Mouse (Mus musculus): Measurements from ENCODE around the gene Hsd17b2. TPM values are rescaled to one million over a fixed set of nuclear protein-coding genes. Genes with fewer than 3 reads are reported as not detected.

The Hsd17b2 gene
- polyA plus RNA-seq, 1 experiment from 2014 or later, result not detected

- ATAC-seq (ENCODE audit: low FRiP score), result no peak
- H3K36me3 ChIP-seq (ENCODE audit: control insufficient read depth, insufficient read depth, low read length), result no peaks in the 10 kb centered on the region
- WGBS, result 44% methylated on average over 5 of the region's 5 CpGs
- H3K4me2 ChIP-seq (replicated peaks; ENCODE audit: low read depth, low read length), result no peak overlapping the region
- no peaks in the 10 kb centered on the region for H3K27me3 ChIP-seq (ENCODE audit: control insufficient read depth, insufficient read depth, low read length)
- H3K4me1 ChIP-seq (replicated peaks; ENCODE audit: control insufficient read depth, insufficient read depth, low read length), result no peaks in the 10 kb centered on the region
- no peak overlapping the region for H3K4me3 ChIP-seq (ENCODE audit: low read depth, low read length)
- no peak overlapping the region for H3K9ac ChIP-seq (ENCODE audit: low read depth, low read length)
- peak; percentile 31 for DNase-seq (ENCODE audit: low spot score)
- no peaks in the 10 kb centered on the region for H3K9me3 ChIP-seq (ENCODE audit: control insufficient read depth, low read length)
- H3K27ac ChIP-seq (ENCODE audit: low read depth, low read length), result no peak overlapping the region
Measured at GRCm38 (mm10) chr8:117697248-117697647, 4.5 kb upstream of the Hsd17b2 start.

DNA sequence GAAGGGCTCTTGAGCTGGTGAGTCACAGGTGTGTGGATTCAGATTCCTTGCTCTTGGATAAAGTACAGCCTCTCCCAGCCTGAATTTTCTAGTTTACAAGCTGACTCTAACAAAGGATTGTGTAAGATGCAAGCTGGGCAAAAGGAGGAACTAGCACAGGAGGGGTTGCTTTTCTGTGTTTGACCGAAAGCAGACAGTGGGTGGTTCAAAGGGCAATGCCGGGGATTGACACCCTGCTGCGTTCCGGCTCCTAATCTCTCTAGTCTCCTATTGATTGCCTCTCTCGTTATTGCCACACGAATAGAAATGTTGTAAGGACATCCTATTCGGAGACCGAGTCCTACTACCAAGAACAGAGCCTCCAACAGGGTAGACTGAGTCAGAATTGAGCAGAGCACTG, 1.0 kb upstream of the Hsd17b2 start:
- Histone ChIP-seq H3K36me3 (ENCODE audit: control insufficient read depth, insufficient read depth, low read length) (no peaks in the 10 kb centered on the region), H3K4me2 (replicated peaks; ENCODE audit: low read depth, low read length) (no peak overlapping the region), H3K27me3 (ENCODE audit: control insufficient read depth, insufficient read depth, low read length) (no peaks in the 10 kb centered on the region), H3K27ac (ENCODE audit: low read depth, low read length) (no peak overlapping the region), H3K9ac (ENCODE audit: low read depth, low read length) (no peak overlapping the region), H3K9me3 (ENCODE audit: control insufficient read depth, low read length) (no peaks in the 10 kb centered on the region), H3K4me3 (ENCODE audit: low read depth, low read length) (no peak overlapping the region), H3K4me1 (replicated peaks; ENCODE audit: control insufficient read depth, insufficient read depth, low read length) (no peaks in the 10 kb centered on the region)
- DNase-seq (ENCODE audit: low spot score) (no peak), ATAC-seq (ENCODE audit: low FRiP score) (no peak)
- 65% methylated on average over 8 of the region's 8 CpGs for WGBS

DNA sequence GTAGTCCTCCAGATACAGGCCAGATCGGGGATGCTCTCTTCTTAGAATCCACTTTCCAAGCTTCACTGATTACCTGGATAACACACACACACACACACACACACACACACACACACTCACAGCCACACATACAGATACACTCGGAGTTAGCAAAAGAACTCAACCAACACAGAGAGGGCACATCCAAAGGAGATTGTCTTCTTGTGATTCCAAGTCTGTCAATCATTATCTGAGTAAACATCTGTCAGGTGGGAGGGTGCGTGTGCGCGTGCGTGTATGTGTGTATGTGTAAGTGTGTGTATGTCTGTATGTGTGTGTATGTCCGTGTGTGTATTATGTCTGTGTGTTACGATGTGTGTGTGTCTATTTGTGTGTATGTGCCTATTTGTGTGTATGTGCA, 458 bp upstream of the Hsd17b2 start:
- 92% methylated on average over 8 of the region's 8 CpGs for WGBS

DNA sequence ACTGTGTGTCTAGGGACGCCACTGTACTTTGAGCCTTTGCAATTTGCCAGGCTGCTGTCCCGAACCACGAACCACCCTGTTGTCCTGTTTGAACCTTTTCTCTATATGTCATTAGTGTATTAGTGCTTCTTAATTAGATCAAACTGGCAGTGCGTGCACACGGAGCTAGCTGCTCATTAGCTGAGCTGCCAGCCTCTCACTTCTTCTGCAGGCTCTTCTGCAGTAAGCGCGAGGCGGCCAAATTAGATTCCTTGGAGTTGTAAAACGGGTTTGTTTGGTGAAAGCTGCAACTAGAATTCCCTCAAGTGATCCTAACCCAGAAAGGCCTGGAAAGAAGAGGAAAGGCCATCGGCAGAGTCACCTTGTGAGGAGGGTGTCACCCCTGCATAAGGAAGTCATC, 997 bp downstream of the Hsd17b2 start:
- no peak overlapping the region for H3K4me3 ChIP-seq (ENCODE audit: low read depth, low read length)
- H3K9ac ChIP-seq (ENCODE audit: low read depth, low read length), result no peak overlapping the region
- ATAC-seq (ENCODE audit: low FRiP score), result no peak
- no peaks in the 10 kb centered on the region for H3K9me3 ChIP-seq (ENCODE audit: control insufficient read depth, low read length)
- H3K4me1 ChIP-seq (replicated peaks; ENCODE audit: control insufficient read depth, insufficient read depth, low read length), result no peaks in the 10 kb centered on the region
- no peak for DNase-seq (ENCODE audit: low spot score)
- H3K36me3 ChIP-seq (ENCODE audit: control insufficient read depth, insufficient read depth, low read length), result no peaks in the 10 kb centered on the region
- no peaks in the 10 kb centered on the region for H3K27me3 ChIP-seq (ENCODE audit: control insufficient read depth, insufficient read depth, low read length)
- H3K4me2 ChIP-seq (replicated peaks; ENCODE audit: low read depth, low read length), result no peak overlapping the region
- 77% methylated on average over 10 of the region's 10 CpGs for WGBS
- no peak overlapping the region for H3K27ac ChIP-seq (ENCODE audit: low read depth, low read length)

More for the DNA sequence above, 458 bp upstream of the Hsd17b2 start:
- Histone ChIP-seq H3K9me3 (ENCODE audit: control insufficient read depth, low read length) (no peaks in the 10 kb centered on the region), H3K27ac (ENCODE audit: low read depth, low read length) (no peak overlapping the region), H3K4me1 (replicated peaks; ENCODE audit: control insufficient read depth, insufficient read depth, low read length) (no peaks in the 10 kb centered on the region), H3K36me3 (ENCODE audit: control insufficient read depth, insufficient read depth, low read length) (no peaks in the 10 kb centered on the region), H3K4me3 (ENCODE audit: low read depth, low read length) (no peak overlapping the region), H3K9ac (ENCODE audit: low read depth, low read length) (no peak overlapping the region), H3K27me3 (ENCODE audit: control insufficient read depth, insufficient read depth, low read length) (no peaks in the 10 kb centered on the region), H3K4me2 (replicated peaks; ENCODE audit: low read depth, low read length) (no peak overlapping the region)
- no peak for ATAC-seq (ENCODE audit: low FRiP score)
- no peak for DNase-seq (ENCODE audit: low spot score)

GRCm38 (mm10) chr8:117706141-117706540, 4.4 kb downstream of the Hsd17b2 start:
- H3K27ac ChIP-seq (ENCODE audit: low read depth, low read length), result no peak overlapping the region
- H3K9me3 ChIP-seq (ENCODE audit: control insufficient read depth, low read length), result no peaks in the 10 kb centered on the region
- WGBS, result 88% methylated on average over 4 of the region's 4 CpGs
- no peak overlapping the region for H3K4me2 ChIP-seq (replicated peaks; ENCODE audit: low read depth, low read length)
- no peaks in the 10 kb centered on the region for H3K36me3 ChIP-seq (ENCODE audit: control insufficient read depth, insufficient read depth, low read length)
- no peaks in the 10 kb centered on the region for H3K27me3 ChIP-seq (ENCODE audit: control insufficient read depth, insufficient read depth, low read length)
- ATAC-seq (ENCODE audit: low FRiP score) (no peak), DNase-seq (ENCODE audit: low spot score) (no peak)
- H3K4me1 ChIP-seq (replicated peaks; ENCODE audit: control insufficient read depth, insufficient read depth, low read length), result no peaks in the 10 kb centered on the region
- H3K4me3 ChIP-seq (ENCODE audit: low read depth, low read length), result no peak overlapping the region
- H3K9ac ChIP-seq (ENCODE audit: low read depth, low read length), result no peak overlapping the region

DNA sequence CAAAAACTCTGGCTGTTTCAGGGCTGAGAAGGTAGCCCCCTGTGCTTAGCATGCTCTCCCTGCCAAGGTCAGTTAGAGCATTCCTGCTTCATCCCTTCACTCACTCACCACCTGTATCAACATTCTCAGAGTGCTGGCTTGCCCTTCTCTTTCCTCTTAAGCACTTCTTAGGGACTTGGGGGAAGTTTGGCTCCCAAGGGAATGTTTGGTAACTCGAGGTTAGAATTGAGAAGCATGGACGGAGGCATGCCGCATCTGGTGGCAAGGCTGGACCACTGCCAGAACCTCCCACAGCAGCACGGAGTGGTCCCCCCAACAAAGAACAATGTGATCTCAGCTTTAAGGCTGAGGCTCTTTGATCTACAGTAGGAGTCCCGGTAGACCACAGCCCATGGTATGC, 10.5 kb downstream of the Hsd17b2 start:
- H3K4me1 ChIP-seq (replicated peaks; ENCODE audit: control insufficient read depth, insufficient read depth, low read length), result no peaks in the 10 kb centered on the region
- ATAC-seq (ENCODE audit: low FRiP score), result no peak
- H3K9me3 ChIP-seq (ENCODE audit: control insufficient read depth, low read length), result no peaks in the 10 kb centered on the region
- no peak overlapping the region for H3K4me3 ChIP-seq (ENCODE audit: low read depth, low read length)
- H3K27me3 ChIP-seq (ENCODE audit: control insufficient read depth, insufficient read depth, low read length), result no peaks in the 10 kb centered on the region
- H3K27ac ChIP-seq (ENCODE audit: low read depth, low read length), result no peak overlapping the region
- DNase-seq (ENCODE audit: low spot score), result peak; percentile 12
- 53% methylated on average over 5 of the region's 5 CpGs for WGBS
- no peak overlapping the region for H3K4me2 ChIP-seq (replicated peaks; ENCODE audit: low read depth, low read length)
- no peak overlapping the region for H3K9ac ChIP-seq (ENCODE audit: low read depth, low read length)
- no peaks in the 10 kb centered on the region for H3K36me3 ChIP-seq (ENCODE audit: control insufficient read depth, insufficient read depth, low read length)

- ATAC-seq (ENCODE audit: low FRiP score), result no peak
Measured at GRCm38 (mm10) chr8:117714604-117715003, 12.9 kb downstream of the Hsd17b2 start.

GRCm38 (mm10) chr8:117715896-117716295, 14.2 kb downstream of the Hsd17b2 start:
- Histone ChIP-seq H3K9me3 (ENCODE audit: control insufficient read depth, low read length) (no peaks in the 10 kb centered on the region), H3K36me3 (ENCODE audit: control insufficient read depth, insufficient read depth, low read length) (no peaks in the 10 kb centered on the region), H3K4me2 (replicated peaks; ENCODE audit: low read depth, low read length) (no peak overlapping the region), H3K9ac (ENCODE audit: low read depth, low read length) (no peak overlapping the region), H3K27ac (ENCODE audit: low read depth, low read length) (no peak overlapping the region), H3K27me3 (ENCODE audit: control insufficient read depth, insufficient read depth, low read length) (no peaks in the 10 kb centered on the region), H3K4me3 (ENCODE audit: low read depth, low read length) (no peak overlapping the region), H3K4me1 (replicated peaks; ENCODE audit: control insufficient read depth, insufficient read depth, low read length) (no peaks in the 10 kb centered on the region)
- DNase-seq (ENCODE audit: low spot score), result no peak
- WGBS, result 79% methylated on average over 5 of the region's 5 CpGs
- ATAC-seq (ENCODE audit: low FRiP score), result no peak

More at GRCm38 (mm10) chr8:117714604-117715003, 12.9 kb downstream of the Hsd17b2 start:
- Histone ChIP-seq H3K9ac (ENCODE audit: low read depth, low read length) (no peak overlapping the region), H3K27me3 (ENCODE audit: control insufficient read depth, insufficient read depth, low read length) (no peaks in the 10 kb centered on the region), H3K4me3 (ENCODE audit: low read depth, low read length) (no peak overlapping the region), H3K9me3 (ENCODE audit: control insufficient read depth, low read length) (no peaks in the 10 kb centered on the region), H3K4me2 (replicated peaks; ENCODE audit: low read depth, low read length) (no peak overlapping the region), H3K36me3 (ENCODE audit: control insufficient read depth, insufficient read depth, low read length) (no peaks in the 10 kb centered on the region), H3K4me1 (replicated peaks; ENCODE audit: control insufficient read depth, insufficient read depth, low read length) (no peaks in the 10 kb centered on the region), H3K27ac (ENCODE audit: low read depth, low read length) (no peak overlapping the region)
- WGBS, result 86% methylated on average over 5 of the region's 5 CpGs
- no peak for DNase-seq (ENCODE audit: low spot score)

DNA sequence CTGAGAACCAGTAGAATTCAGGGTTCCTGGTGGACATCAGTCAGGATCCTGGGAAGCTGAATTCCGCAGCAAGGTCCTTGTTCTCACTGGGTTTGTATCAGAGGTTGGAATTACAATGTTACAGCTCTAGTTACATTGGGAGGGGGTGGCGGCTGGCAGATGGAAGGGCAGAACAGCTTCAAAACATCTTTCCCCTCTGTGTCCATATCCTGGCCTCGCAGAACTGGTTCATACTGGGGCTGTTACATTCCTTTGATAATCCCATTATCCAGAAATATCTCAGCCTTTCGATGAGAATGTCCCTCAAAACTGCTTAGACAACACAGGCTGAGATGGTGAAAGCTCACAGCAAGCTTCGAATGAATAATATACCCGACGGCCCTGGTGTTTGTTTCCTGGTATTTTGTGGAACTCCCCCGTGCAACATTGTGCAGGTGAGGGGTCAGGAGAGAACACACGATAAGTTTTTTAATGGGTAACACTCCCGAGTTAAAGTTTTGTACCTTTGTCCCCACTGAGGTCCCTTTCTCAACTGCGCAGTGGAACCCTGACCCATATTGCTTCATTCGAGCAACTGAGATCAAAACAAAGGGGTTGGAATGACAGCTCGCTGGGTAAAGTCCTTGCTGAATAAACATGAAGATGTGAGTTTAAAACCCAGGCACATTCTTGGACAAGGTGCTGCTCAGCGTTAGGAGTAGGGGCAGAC, 16.6 kb downstream of the Hsd17b2 start:
- Histone ChIP-seq H3K9me3 (ENCODE audit: control insufficient read depth, low read length) (no peaks in the 10 kb centered on the region), H3K36me3 (ENCODE audit: control insufficient read depth, insufficient read depth, low read length) (no peaks in the 10 kb centered on the region), H3K27me3 (ENCODE audit: control insufficient read depth, insufficient read depth, low read length) (no peaks in the 10 kb centered on the region), H3K9ac (ENCODE audit: low read depth, low read length) (no peak overlapping the region), H3K4me3 (ENCODE audit: low read depth, low read length) (no peak overlapping the region), H3K27ac (ENCODE audit: low read depth, low read length) (no peak overlapping the region), H3K4me2 (replicated peaks; ENCODE audit: low read depth, low read length) (no peak overlapping the region), H3K4me1 (replicated peaks; ENCODE audit: control insufficient read depth, insufficient read depth, low read length) (no peaks in the 10 kb centered on the region)
- ATAC-seq (ENCODE audit: low FRiP score) (no peak), DNase-seq (ENCODE audit: low spot score) (no peak)
- WGBS, result 82% methylated on average over 14 of the region's 14 CpGs

Measured in hindbrain, embryonic 11.5 days (tissue).